Mouse (Mus musculus) MEL (cell line): ENCODE measurements at regions not wholly inside any gene's neighbourhood (a gene's known extent, or its start where the extent isn't known, plus 50 kb on each side); places are given as distances from the start of the nearest gene placed in this dataset.

Source experiments
- DNase-seq: peaks from one replicate; pipeline ENCODE4 v3.0.0; 2011; ENCODE audit warnings: low read depth, low spot score
- H3K27ac ChIP-seq: 2 replicates; pipeline ENCODE4 v1.5.1; 2012; ENCODE audit warnings: low read depth, mild to moderate bottlenecking, control low read depth, low read length, moderate library complexity; ENCODE audit not compliant: control insufficient read depth
- H3K27me3 ChIP-seq, 2 experiments: fragments of 150-350 bp in 1 of 2; sonication (generic) in 1 of 2; 2 replicates each; pipeline ENCODE4 v1.6.1; 2012; ENCODE audit warnings: low read length in 2 of 2, mild to moderate bottlenecking in 2 of 2, improper control_type of control experiment in 1 of 2, moderate library complexity in 1 of 2; ENCODE audit not compliant: insufficient read depth in 2 of 2, control insufficient read depth in 1 of 2
- H3K36me3 ChIP-seq, 2 experiments: 2 replicates each; pipeline ENCODE4 v1.6.1; 2012 to 2014; ENCODE audit warnings: low read length in 2 of 2, improper control_type of control experiment in 1 of 2, inconsistent platforms in 1 of 2, mild to moderate bottlenecking in 1 of 2; ENCODE audit not compliant: insufficient read depth in 2 of 2, control insufficient read depth in 1 of 2
- H3K4me1 ChIP-seq, 2 experiments: fragments of 150-350 bp in 1 of 2; sonication (generic) in 1 of 2; 2 replicates each; pipeline ENCODE4 v1.6.1; 2012; ENCODE audit warnings: low read length in 2 of 2, improper control_type of control experiment in 1 of 2, mild to moderate bottlenecking in 1 of 2; ENCODE audit not compliant: insufficient read depth in 2 of 2, control insufficient read depth in 1 of 2
- H3K4me3 ChIP-seq, 2 experiments: fragments of 150-350 bp in 1 of 2; sonication (generic) in 1 of 2; 2 replicates each; pipeline ENCODE4 v1.5.1; 2012; ENCODE audit warnings: low read depth in 2 of 2, low read length in 2 of 2, mild to moderate bottlenecking in 2 of 2, moderate library complexity in 2 of 2, control low read depth in 1 of 2, improper control_type of control experiment in 1 of 2; ENCODE audit not compliant: control insufficient read depth in 1 of 2, insufficient read depth in 1 of 2
- H3K79me2 ChIP-seq: 2 replicates; pipeline ENCODE4 v1.6.1; 2012; ENCODE audit warnings: mild to moderate bottlenecking, low read length, moderate library complexity; ENCODE audit not compliant: control insufficient read depth, poor library complexity, insufficient read depth
- H3K9ac ChIP-seq: 2 replicates; pipeline ENCODE4 v1.6.1; 2012; ENCODE audit warnings: low read depth, mild to moderate bottlenecking, control low read depth, low read length, moderate library complexity; ENCODE audit not compliant: control insufficient read depth, poor library complexity, severe bottlenecking
- H3K9me3 ChIP-seq: fragments of 150-350 bp; sonication (generic); replicated peaks from 2 replicates; pipeline ENCODE4 v1.6.1; 2012; ENCODE audit warnings: mild to moderate bottlenecking, low read length, improper control_type of control experiment, moderate library complexity; ENCODE audit not compliant: insufficient read depth
- ELF1 ChIP-seq: IDR thresholded peaks from 2 replicates; pipeline ENCODE4 v1.6.1; 2014; ENCODE audit warnings: low read depth, mild to moderate bottlenecking, inconsistent platforms, low read length, improper control_type of control experiment, moderate library complexity
- EP300 ChIP-seq, 2 experiments: IDR thresholded peaks; 2 replicates each; pipeline ENCODE4 v1.6.1; 2011; ENCODE audit warnings: improper control_type of control experiment in 2 of 2, low read length in 2 of 2, low read depth in 1 of 2, mild to moderate bottlenecking in 1 of 2
- HCFC1 ChIP-seq: IDR thresholded peaks from 2 replicates; pipeline ENCODE4 v1.6.1; 2012; ENCODE audit warnings: low read depth, mild to moderate bottlenecking, inconsistent platforms, low read length, improper control_type of control experiment, moderate library complexity
- JUND ChIP-seq: IDR thresholded peaks from 2 replicates; pipeline ENCODE4 v1.6.1; 2011; ENCODE audit warnings: low read depth, mild to moderate bottlenecking, improper control_type of control experiment, low read length
- MAX ChIP-seq: IDR thresholded peaks from 2 replicates; pipeline ENCODE4 v1.6.1; 2011; ENCODE audit warnings: low read length, improper control_type of control experiment
- MEF2A ChIP-seq: IDR thresholded peaks from 2 replicates; pipeline ENCODE4 v1.6.1; 2014; ENCODE audit warnings: low read depth, mild to moderate bottlenecking, inconsistent platforms, low read length, improper control_type of control experiment; ENCODE audit not compliant: poor library complexity, insufficient replicate concordance, severe bottlenecking; ENCODE audit errors: extremely low read depth
- MYC ChIP-seq: IDR thresholded peaks from 2 replicates; pipeline ENCODE4 v1.6.1; 2011; ENCODE audit warnings: low read depth, mild to moderate bottlenecking, low read length, improper control_type of control experiment, moderate library complexity
- NELFE ChIP-seq: IDR thresholded peaks from 2 replicates; pipeline ENCODE4 v1.6.1; 2011; ENCODE audit warnings: low read depth, low read length, improper control_type of control experiment
- NRF1 ChIP-seq: IDR thresholded peaks from 2 replicates; pipeline ENCODE4 v1.6.1; 2014; ENCODE audit warnings: low read depth, mild to moderate bottlenecking, inconsistent platforms, low read length, improper control_type of control experiment, moderate library complexity; ENCODE audit not compliant: poor library complexity, insufficient read depth, severe bottlenecking
- POLR2A ChIP-seq, 2 experiments: IDR thresholded peaks; 2 replicates each; pipeline ENCODE4 v1.6.1; 2011 to 2012; ENCODE audit warnings: low read length in 2 of 2, mild to moderate bottlenecking in 2 of 2, control low read depth in 1 of 2, improper control_type of control experiment in 1 of 2, low read depth in 1 of 2, moderate library complexity in 1 of 2; ENCODE audit not compliant: control insufficient read depth in 1 of 2, insufficient read depth in 1 of 2, poor library complexity in 1 of 2
- POLR2AphosphoS2 ChIP-seq: IDR thresholded peaks from 2 replicates; pipeline ENCODE4 v1.6.1; 2011; ENCODE audit warnings: low read length, improper control_type of control experiment
- POLR2AphosphoS5 ChIP-seq: IDR thresholded peaks from 2 replicates; pipeline ENCODE4 v1.6.1; 2012; ENCODE audit warnings: low read depth, borderline replicate concordance, mild to moderate bottlenecking, inconsistent platforms, low read length, moderate library complexity, mixed read lengths
- RAD21 ChIP-seq: IDR thresholded peaks from 2 replicates; pipeline ENCODE4 v1.6.1; 2011; ENCODE audit warnings: mild to moderate bottlenecking, low read depth, low read length, improper control_type of control experiment
- SMC3 ChIP-seq: IDR thresholded peaks from 2 replicates; pipeline ENCODE4 v1.6.1; 2011; ENCODE audit warnings: low read depth, low read length, improper control_type of control experiment
- TAL1 ChIP-seq: IDR thresholded peaks from 2 replicates; pipeline ENCODE4 v1.6.1; 2012; ENCODE audit warnings: mild to moderate bottlenecking, inconsistent platforms, low read length, moderate library complexity, mixed read lengths
- TBP ChIP-seq: IDR thresholded peaks from 2 replicates; pipeline ENCODE4 v1.8.0; 2011; ENCODE audit warnings: low read depth, low read length, improper control_type of control experiment
- TCF12 ChIP-seq: IDR thresholded peaks from 2 replicates; pipeline ENCODE4 v1.6.1; 2014; ENCODE audit warnings: low read depth, mild to moderate bottlenecking, inconsistent platforms, low read length, improper control_type of control experiment, moderate library complexity
- UBTF ChIP-seq: IDR thresholded peaks from 2 replicates; pipeline ENCODE4 v1.6.1; 2012; ENCODE audit warnings: low read depth, mild to moderate bottlenecking, inconsistent platforms, low read length, improper control_type of control experiment, moderate library complexity, borderline replicate concordance; ENCODE audit not compliant: insufficient read depth
- USF1 ChIP-seq: IDR thresholded peaks from 2 replicates; pipeline ENCODE4 v1.6.1; 2014; ENCODE audit warnings: low read depth, mild to moderate bottlenecking, inconsistent platforms, low read length, improper control_type of control experiment, moderate library complexity
- USF2 ChIP-seq, 2 experiments: IDR thresholded peaks; 2 replicates each; pipeline ENCODE4 v1.6.1; 2011 to 2012; ENCODE audit warnings: improper control_type of control experiment in 2 of 2, low read length in 2 of 2, borderline replicate concordance in 1 of 2, inconsistent platforms in 1 of 2, low read depth in 1 of 2, mild to moderate bottlenecking in 1 of 2; ENCODE audit not compliant: insufficient read depth in 1 of 2
- ZNF384 ChIP-seq: IDR thresholded peaks from 2 replicates; pipeline ENCODE4 v1.6.1; 2012; ENCODE audit warnings: low read depth, mild to moderate bottlenecking, inconsistent platforms, low read length, improper control_type of control experiment

GRCm38 (mm10) chr4:75787405-75787804, 509.3 kb upstream of the Dmac1 start:
- DNase-seq: no peak
- H3K9ac ChIP-seq: no peak overlapping the region
- no peaks in the 10 kb centered on the region for H3K79me2 ChIP-seq
- no peak for TF ChIP-seq ELF1
- TF ChIP-seq HCFC1: no peak
- no peak for TF ChIP-seq MEF2A
- TF ChIP-seq USF2 (IDR thresholded peaks at IDR 0.05; ENCODE audit: borderline replicate concordance in 1 of 2, insufficient read depth in 1 of 2, low read depth in 1 of 2, low read length in 2 of 2): no peak
- no peak for TF ChIP-seq UBTF
- no peak for TF ChIP-seq MAX
- TF ChIP-seq NELFE: no peak
- TF ChIP-seq SMC3: no peak
- no peak for TF ChIP-seq MYC
- no peak for TF ChIP-seq ZNF384
- no peak for TF ChIP-seq POLR2AphosphoS2
- TF ChIP-seq USF1: no peak
- TF ChIP-seq, all 39 proteins: peak for 0
- Histone ChIP-seq H3K9me3 (no peaks in the 10 kb centered on the region), H3K27ac (no peak overlapping the region), H3K27me3 (no peaks in the 10 kb centered on the region), H3K4me1 (no peaks in the 10 kb centered on the region), H3K36me3 (no peaks in the 10 kb centered on the region), H3K4me3 (no peak overlapping the region)

GRCm38 (mm10) chr4:75786391-75786790, 508.3 kb upstream of the Dmac1 start:
- H3K27ac ChIP-seq: no peak overlapping the region
- no peaks in the 10 kb centered on the region for H3K79me2 ChIP-seq

More at GRCm38 (mm10) chr4:75786391-75786790, 508.3 kb upstream of the Dmac1 start:
- Histone ChIP-seq H3K9ac (no peak overlapping the region), H3K27me3 (no peaks in the 10 kb centered on the region), H3K36me3 (no peaks in the 10 kb centered on the region), H3K4me3 (no peak overlapping the region), H3K9me3 (no peaks in the 10 kb centered on the region), H3K4me1 (no peaks in the 10 kb centered on the region)
- no peak for DNase-seq
- TF ChIP-seq HCFC1 (no peak), NRF1 (no peak), MAX (no peak), POLR2AphosphoS5 (no peak), TCF12 (no peak), TAL1 (no peak), ELF1 (no peak), MYC (no peak), USF2 (IDR thresholded peaks at IDR 0.05; ENCODE audit: borderline replicate concordance in 1 of 2, insufficient read depth in 1 of 2, low read depth in 1 of 2, low read length in 2 of 2) (no peak), EP300 (IDR thresholded peaks at IDR 0.05; ENCODE audit: low read depth in 1 of 2, low read length in 2 of 2) (no peak), TBP (no peak), JUND (no peak), POLR2A (IDR thresholded peaks at IDR 0.05; ENCODE audit: control insufficient read depth in 1 of 2, insufficient read depth in 1 of 2, low read depth in 1 of 2, low read length in 2 of 2, poor library complexity in 1 of 2) (no peak), RAD21 (no peak)
